Mouse (Mus musculus): ENCODE measurements at regions not wholly inside any gene's neighbourhood (a gene's known extent, or its start where the extent isn't known, plus 50 kb on each side); places are given as distances from the start of the nearest gene placed in this dataset.

GRCm38 (mm10) chr6:51060848-51061535, 371.5 kb upstream of the Nfe2l3 start:
- ATAC-seq (no peak), DNase-seq (no peak)
- 34% methylated on average over 17 of the region's 17 CpGs for WGBS
- 0 out of 2 replicates have a peak, but pooled peaks cover 3% of the 10 kb centered on the region for H3K4me1 ChIP-seq (ENCODE audit: insufficient read depth)
- TF ChIP-seq CTCF (IDR thresholded peaks at IDR 0.05; ENCODE audit: low read depth): no peak
- no peaks in the 10 kb centered on the region for H3K36me3 ChIP-seq (ENCODE audit: insufficient read depth)
- no peaks in the 10 kb centered on the region for H3K27me3 ChIP-seq (ENCODE audit: insufficient read depth, low read length)
- no peak overlapping the region for H3K4me2 ChIP-seq (ENCODE audit: low read depth)
- H3K4me3 ChIP-seq (ENCODE audit: low read depth, low read length): no peak overlapping the region
- no peak overlapping the region for H3K9ac ChIP-seq
- H3K9me3 ChIP-seq (ENCODE audit: low read length): no peaks in the 10 kb centered on the region
- no peak overlapping the region for H3K27ac ChIP-seq (ENCODE audit: low read depth, low read length)

GRCm38 (mm10) chr6:51065156-51065555, 367.3 kb upstream of the Nfe2l3 start:
- no peaks in the 10 kb centered on the region for H3K27me3 ChIP-seq (ENCODE audit: insufficient read depth, low read length)
- no peaks in the 10 kb centered on the region for H3K4me1 ChIP-seq (ENCODE audit: insufficient read depth)
- H3K36me3 ChIP-seq (ENCODE audit: insufficient read depth): no peaks in the 10 kb centered on the region
- H3K4me3 ChIP-seq (ENCODE audit: low read depth, low read length): no peak overlapping the region
- ATAC-seq (no peak), DNase-seq (no peak)
- no peak overlapping the region for H3K9ac ChIP-seq
- no peak overlapping the region for H3K27ac ChIP-seq (ENCODE audit: low read depth, low read length)
- TF ChIP-seq CTCF (IDR thresholded peaks at IDR 0.05; ENCODE audit: low read depth): no peak
- WGBS: 81% methylated on average over 6 of the region's 6 CpGs
- H3K9me3 ChIP-seq (ENCODE audit: low read length): no peaks in the 10 kb centered on the region
- H3K4me2 ChIP-seq (ENCODE audit: low read depth): no peak overlapping the region

GRCm38 (mm10) chr6:51067332-51067731, 365.1 kb upstream of the Nfe2l3 start:
- H3K27ac ChIP-seq (ENCODE audit: low read depth, low read length): no peak overlapping the region
- TF ChIP-seq CTCF (IDR thresholded peaks at IDR 0.05; ENCODE audit: low read depth): no peak
- H3K36me3 ChIP-seq (ENCODE audit: insufficient read depth): no peaks in the 10 kb centered on the region
- H3K27me3 ChIP-seq (ENCODE audit: insufficient read depth, low read length): no peaks in the 10 kb centered on the region
- DNase-seq (no peak), ATAC-seq (peak; percentile 23; the same call in 1 of the 2 replicates)
- H3K4me2 ChIP-seq (ENCODE audit: low read depth): no peak overlapping the region
- no peak overlapping the region for H3K4me3 ChIP-seq (ENCODE audit: low read depth, low read length)
- 25% methylated on average over 11 of the region's 11 CpGs for WGBS
- no peaks in the 10 kb centered on the region for H3K4me1 ChIP-seq (ENCODE audit: insufficient read depth)
- no peak overlapping the region for H3K9ac ChIP-seq
- H3K9me3 ChIP-seq (ENCODE audit: low read length): no peaks in the 10 kb centered on the region

- Histone ChIP-seq H3K27ac (ENCODE audit: low read depth, low read length) (no peak overlapping the region), H3K9ac (no peak overlapping the region), H3K27me3 (ENCODE audit: insufficient read depth, low read length) (no peaks in the 10 kb centered on the region), H3K4me2 (ENCODE audit: low read depth) (no peak overlapping the region), H3K9me3 (ENCODE audit: low read length) (no peaks in the 10 kb centered on the region), H3K4me1 (ENCODE audit: insufficient read depth) (no peaks in the 10 kb centered on the region), H3K4me3 (ENCODE audit: low read depth, low read length) (no peak overlapping the region), H3K36me3 (ENCODE audit: insufficient read depth) (no peaks in the 10 kb centered on the region)
- no peak for DNase-seq
- ATAC-seq: no peak
- TF ChIP-seq CTCF (IDR thresholded peaks at IDR 0.05; ENCODE audit: low read depth): no peak
- 34% methylated on average over 5 of the region's 5 CpGs for WGBS
Measured at GRCm38 (mm10) chr6:51069945-51070344, 362.5 kb upstream of the Nfe2l3 start.

- H3K4me3 ChIP-seq (ENCODE audit: low read depth, low read length): no peak overlapping the region
- no peak overlapping the region for H3K4me2 ChIP-seq (ENCODE audit: low read depth)
- H3K36me3 ChIP-seq (ENCODE audit: insufficient read depth): no peaks in the 10 kb centered on the region
- no peak for ATAC-seq
- H3K9me3 ChIP-seq (ENCODE audit: low read length): no peaks in the 10 kb centered on the region
- H3K4me1 ChIP-seq (ENCODE audit: insufficient read depth): no peaks in the 10 kb centered on the region
- H3K27me3 ChIP-seq (ENCODE audit: insufficient read depth, low read length): no peaks in the 10 kb centered on the region
- no peak for TF ChIP-seq CTCF (IDR thresholded peaks at IDR 0.05; ENCODE audit: low read depth)
- DNase-seq: no peak
- no peak overlapping the region for H3K27ac ChIP-seq (ENCODE audit: low read depth, low read length)
- WGBS: 41% methylated on average over 9 of the region's 9 CpGs
- no peak overlapping the region for H3K9ac ChIP-seq
Measured at GRCm38 (mm10) chr6:51071243-51071642, 361.2 kb upstream of the Nfe2l3 start.

- 61% methylated on average over 8 of the region's 8 CpGs for WGBS
- no peaks in the 10 kb centered on the region for H3K9me3 ChIP-seq (ENCODE audit: low read length)
- peaks cover 7% of the 10 kb centered on the region; the same call in 1 of the 2 replicates for H3K4me1 ChIP-seq (ENCODE audit: insufficient read depth)
- TF ChIP-seq CTCF (IDR thresholded peaks at IDR 0.05; ENCODE audit: low read depth): no peak
- no peak overlapping the region for H3K9ac ChIP-seq
- H3K36me3 ChIP-seq (ENCODE audit: insufficient read depth): no peaks in the 10 kb centered on the region
- H3K27me3 ChIP-seq (ENCODE audit: insufficient read depth, low read length): no peaks in the 10 kb centered on the region
- no peak for DNase-seq
- H3K4me3 ChIP-seq (ENCODE audit: low read depth, low read length): no peak overlapping the region
- no peak overlapping the region for H3K4me2 ChIP-seq (ENCODE audit: low read depth)
- no peak overlapping the region for H3K27ac ChIP-seq (ENCODE audit: low read depth, low read length)
- ATAC-seq: no peak
Measured at GRCm38 (mm10) chr6:51075026-51075425, 357.4 kb upstream of the Nfe2l3 start.

- H3K4me1 ChIP-seq (ENCODE audit: insufficient read depth): peaks cover 7% of the 10 kb centered on the region; the same call in 1 of the 2 replicates
- 22% methylated on average over 21 of the region's 21 CpGs for WGBS
- DNase-seq (peak; percentile 55), ATAC-seq (peak; percentile 76)
- peak overlapping the region; percentile 6; the same call in 1 of the 2 replicates for H3K4me2 ChIP-seq (ENCODE audit: low read depth)
- no peaks in the 10 kb centered on the region for H3K9me3 ChIP-seq (ENCODE audit: low read length)
- no peaks in the 10 kb centered on the region for H3K27me3 ChIP-seq (ENCODE audit: insufficient read depth, low read length)
- no peak overlapping the region for H3K4me3 ChIP-seq (ENCODE audit: low read depth, low read length)
- no peak for TF ChIP-seq CTCF (IDR thresholded peaks at IDR 0.05; ENCODE audit: low read depth)
- no peaks in the 10 kb centered on the region for H3K36me3 ChIP-seq (ENCODE audit: insufficient read depth)
- H3K27ac ChIP-seq (ENCODE audit: low read depth, low read length): peak overlapping the region; percentile 17; the same call in 1 of the 2 replicates
- H3K9ac ChIP-seq: no peak overlapping the region
Measured at GRCm38 (mm10) chr6:51076861-51077768, 355.4 kb upstream of the Nfe2l3 start.

Data from forebrain, postnatal 0 days (tissue).